Mouse (Mus musculus): ENCODE data around the gene Lilra5.
"Not testable (repeated sequence)": the region's sequence is repeated elsewhere in the genome, so short reads cannot be mapped to it uniquely, and the experiment has no call there.

Lilra5 gene

DNA sequence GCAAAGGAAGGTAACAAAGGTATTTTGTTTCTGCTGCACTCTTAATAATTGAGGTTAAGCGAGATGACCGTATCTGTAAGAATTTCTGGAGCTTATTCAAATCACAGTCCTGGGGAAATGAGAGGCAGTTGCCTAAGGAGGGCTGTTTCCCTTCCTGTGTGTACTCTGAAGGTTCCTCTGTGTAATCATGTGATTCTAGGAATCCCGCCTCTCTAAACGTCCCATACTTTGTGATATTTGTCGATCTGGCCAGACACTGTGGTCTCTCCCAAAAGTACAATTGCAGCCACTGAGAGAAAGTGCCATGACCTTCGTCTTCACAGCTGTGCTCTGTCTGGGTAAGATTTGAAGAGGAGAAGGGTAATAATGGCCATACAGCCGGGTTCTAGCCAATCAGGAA, at the start of gene Lilra5:
Gene Lilra5, plus strand, starts transcription at position 301 of the 400 bp plus-strand sequence.
- no peak for DNase-seq (ENCODE audit: low spot score in 2 of 2)

DNA sequence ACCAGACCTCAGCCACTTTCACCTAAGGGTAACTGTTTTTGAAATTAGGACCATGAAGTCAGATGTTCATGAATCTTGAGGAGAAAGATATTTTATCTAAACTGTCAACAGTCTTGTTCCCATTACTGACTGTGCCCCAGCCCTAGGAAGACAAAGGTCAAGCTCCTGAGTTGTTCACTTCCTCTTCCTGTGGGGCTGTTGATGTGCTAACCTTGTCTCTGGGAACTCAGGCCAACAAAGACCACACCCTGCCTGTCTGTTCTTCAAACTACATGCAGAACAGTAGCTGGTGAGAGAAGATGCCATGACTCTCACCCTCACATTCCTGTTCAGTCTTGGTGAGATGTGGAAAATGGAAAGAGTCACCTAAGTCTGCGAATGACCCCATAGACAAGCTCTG, 30.4 kb upstream of the Lilra5 start:
- DNase-seq (ENCODE audit: low spot score in 2 of 2), result no peak

GRCm38 (mm10) chr7:4208626-4209025, 28.9 kb upstream of the Lilra5 start:
- DNase-seq (ENCODE audit: low spot score in 2 of 2), result no peak

- DNase-seq (ENCODE audit: low spot score in 2 of 2), result not testable (repeated sequence)
These were observed 24.1 kb upstream of the Lilra5 start for GRCm38 (mm10) chr7:4213436-4213835.

- no peak for DNase-seq (ENCODE audit: low spot score in 2 of 2)
These were observed 22.2 kb upstream of the Lilra5 start for GRCm38 (mm10) chr7:4215396-4215795.

GRCm38 (mm10) chr7:4215805-4216204, 21.7 kb upstream of the Lilra5 start:
- DNase-seq (ENCODE audit: low spot score in 2 of 2), result no peak

DNA sequence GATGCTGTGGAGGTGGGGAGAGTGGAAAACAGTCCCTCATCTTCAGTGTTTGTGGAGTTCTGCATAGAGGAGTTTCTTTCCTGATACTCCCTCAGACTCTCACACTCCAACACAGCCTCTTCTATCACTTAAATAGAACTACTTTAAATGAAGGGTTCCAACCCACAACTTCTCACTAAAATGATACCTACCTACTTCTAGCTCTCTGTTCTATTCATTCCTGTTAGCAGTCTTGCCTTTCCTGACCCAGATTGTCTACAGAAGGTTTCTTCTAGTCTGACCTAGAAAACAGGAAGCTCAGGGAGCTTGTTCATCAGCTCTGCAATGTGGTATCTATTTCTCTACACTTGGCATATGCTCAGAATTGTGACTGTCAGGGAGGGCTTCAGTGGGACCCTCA, 2.0 kb upstream of the Lilra5 start:
- no peak for DNase-seq (ENCODE audit: low spot score in 2 of 2)

DNA sequence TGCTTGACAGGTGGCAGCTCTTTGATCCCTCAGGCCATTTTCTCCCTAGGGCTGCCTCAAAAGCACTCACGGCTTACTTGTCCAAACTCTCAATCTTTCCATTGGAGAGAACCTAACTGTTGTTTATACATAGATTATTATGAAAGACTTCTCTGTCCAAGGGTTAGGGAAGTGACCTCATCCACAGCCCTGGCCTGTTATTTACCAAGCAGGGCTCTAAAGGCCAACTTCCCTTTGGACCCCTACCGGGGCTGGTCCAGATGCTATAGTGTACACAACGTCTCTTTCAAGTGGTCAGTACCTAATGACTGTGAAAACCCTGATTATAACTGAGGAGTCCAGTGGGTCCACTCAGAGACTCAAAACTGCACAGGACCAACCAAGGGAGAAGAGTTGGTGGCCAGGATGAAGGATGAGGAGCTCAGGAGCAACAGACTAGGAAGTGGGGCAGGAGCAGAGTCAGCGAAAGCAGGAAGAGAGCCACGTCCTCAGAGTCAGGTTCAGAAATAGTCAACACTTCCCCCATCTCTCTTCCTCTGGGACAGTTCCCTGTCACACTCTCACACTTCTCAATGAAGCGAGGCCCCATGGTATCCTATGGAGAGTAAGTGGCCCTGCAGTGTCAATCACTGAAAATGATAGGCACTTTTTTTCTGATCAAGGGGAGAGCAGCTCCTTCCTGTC, 1.6 kb downstream of the Lilra5 start:
- DNase-seq (ENCODE audit: low spot score in 2 of 2), result peak in 1 of 2 experiments; percentile 2

DNA sequence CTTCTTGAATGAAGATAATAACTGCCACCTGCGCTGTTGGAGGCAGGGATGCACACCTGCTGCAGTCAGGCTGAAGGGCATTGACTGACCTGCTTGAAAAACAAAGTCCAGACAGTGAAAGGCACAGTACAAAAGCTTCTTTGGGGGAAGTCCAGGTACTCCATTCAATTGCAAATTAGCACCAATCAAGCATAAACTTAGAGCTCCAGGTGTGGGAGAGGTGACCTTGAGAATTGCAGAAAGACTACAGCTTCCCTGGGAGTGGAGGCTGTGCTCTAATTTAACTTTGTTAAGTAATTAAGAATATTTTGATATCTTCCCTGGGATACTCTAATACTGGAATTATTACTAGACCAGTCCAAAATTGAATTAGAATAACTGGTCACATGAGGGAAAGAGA, 13.7 kb downstream of the Lilra5 start:
- not testable (repeated sequence) for DNase-seq (ENCODE audit: low spot score in 2 of 2)

- not testable (repeated sequence) for DNase-seq (ENCODE audit: low spot score in 2 of 2)
These were observed 18.5 kb downstream of the Lilra5 start for GRCm38 (mm10) chr7:4256060-4256459.

DNA sequence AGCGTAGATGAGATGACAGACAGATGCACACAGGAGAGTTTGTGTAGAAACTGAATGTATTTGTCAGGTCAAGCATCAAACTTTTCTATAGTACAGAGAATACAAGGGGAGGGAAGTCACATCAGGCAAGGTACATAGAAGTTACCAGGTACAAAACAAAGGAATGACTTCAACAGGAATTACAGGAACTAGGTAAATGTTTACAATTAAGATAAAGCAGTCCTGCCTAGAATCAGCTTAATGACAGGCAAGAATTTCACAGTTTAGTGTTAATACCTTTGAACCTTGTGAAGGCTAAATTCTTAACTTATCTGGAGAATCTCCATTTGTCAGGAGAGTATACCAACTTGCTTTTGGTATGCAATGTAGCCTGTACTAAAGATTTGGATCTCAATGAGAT, 23.0 kb downstream of the Lilra5 start:
- not testable (repeated sequence) for DNase-seq (ENCODE audit: low spot score in 2 of 2)

GRCm38 (mm10) chr7:4272106-4272505, 34.6 kb downstream of the Lilra5 start:
- not testable (repeated sequence) for DNase-seq (ENCODE audit: low spot score in 2 of 2)

GRCm38 (mm10) chr7:4273874-4274273, 36.3 kb downstream of the Lilra5 start:
- not testable (repeated sequence) for DNase-seq (ENCODE audit: low spot score in 2 of 2)

DNA sequence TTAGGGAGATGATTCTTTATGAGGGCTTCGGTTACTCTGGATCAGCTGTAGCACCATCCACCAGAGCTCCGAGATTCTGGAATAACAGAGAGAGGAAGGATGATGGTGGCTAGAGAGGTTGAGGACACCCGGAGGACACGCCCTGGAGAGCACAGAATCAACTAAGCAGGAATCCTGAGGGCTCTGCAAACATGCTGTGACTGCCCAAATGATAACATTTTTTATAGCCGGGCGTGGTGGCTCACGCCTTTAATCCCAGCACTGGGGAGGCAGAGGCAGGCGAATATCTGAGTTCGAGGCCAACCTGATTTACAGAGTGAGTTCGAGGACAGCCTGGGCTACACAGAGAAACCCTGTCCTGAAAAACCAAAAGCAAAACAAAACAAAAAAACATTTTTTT, 37.9 kb downstream of the Lilra5 start:
- DNase-seq (ENCODE audit: low spot score in 2 of 2), result not testable (repeated sequence)

GRCm38 (mm10) chr7:4292638-4293037, 55.1 kb downstream of the Lilra5 start:
- no peak for DNase-seq (ENCODE audit: low spot score in 2 of 2)
